Mouse (Mus musculus): ENCODE data around the gene Pygo2.

Gene Pygo2

GRCm38 (mm10) chr3:89430171-89431159 lies at the start of gene Pygo2:
Gene Pygo2 (plus strand): TSS chr3:89430214.
- peak; percentile 96 for DNase-seq (ENCODE audit: low read depth, low spot score)

GRCm38 (mm10) chr3:89380291-89380690 lies 49.7 kb upstream of the Pygo2 start:
- DNase-seq (ENCODE audit: low read depth, low spot score), result no peak

GRCm38 (mm10) chr3:89380711-89381110 lies 49.3 kb upstream of the Pygo2 start:
- no peak for DNase-seq (ENCODE audit: low read depth, low spot score)

GRCm38 (mm10) chr3:89381233-89381632 lies 48.8 kb upstream of the Pygo2 start:
- DNase-seq (ENCODE audit: low read depth, low spot score), result no peak

- DNase-seq (ENCODE audit: low read depth, low spot score), result no peak
Observed at GRCm38 (mm10) chr3:89382033-89382882, 47.8 kb upstream of the Pygo2 start.

- DNase-seq (ENCODE audit: low read depth, low spot score), result no peak
Observed at GRCm38 (mm10) chr3:89382950-89383349, 47.1 kb upstream of the Pygo2 start.

- no peak for DNase-seq (ENCODE audit: low read depth, low spot score)
Observed at GRCm38 (mm10) chr3:89383651-89384255, 46.3 kb upstream of the Pygo2 start.

GRCm38 (mm10) chr3:89384331-89385076 lies 45.5 kb upstream of the Pygo2 start:
- no peak for DNase-seq (ENCODE audit: low read depth, low spot score)

GRCm38 (mm10) chr3:89385451-89385850 lies 44.6 kb upstream of the Pygo2 start:
- no peak for DNase-seq (ENCODE audit: low read depth, low spot score)

GRCm38 (mm10) chr3:89386438-89387420 lies 43.3 kb upstream of the Pygo2 start:
- DNase-seq (ENCODE audit: low read depth, low spot score), result no peak

GRCm38 (mm10) chr3:89387632-89388031 lies 42.4 kb upstream of the Pygo2 start:
- DNase-seq (ENCODE audit: low read depth, low spot score), result no peak

- DNase-seq (ENCODE audit: low read depth, low spot score), result no peak
Observed at GRCm38 (mm10) chr3:89388134-89388881, 41.7 kb upstream of the Pygo2 start.

- peak; percentile 46 for DNase-seq (ENCODE audit: low read depth, low spot score)
Observed at GRCm38 (mm10) chr3:89388901-89389740, 40.9 kb upstream of the Pygo2 start.

GRCm38 (mm10) chr3:89390111-89390515 lies 39.9 kb upstream of the Pygo2 start:
- peak; percentile 72 for DNase-seq (ENCODE audit: low read depth, low spot score)

- peak; percentile 64 for DNase-seq (ENCODE audit: low read depth, low spot score)
Observed at GRCm38 (mm10) chr3:89390699-89391662, 39.0 kb upstream of the Pygo2 start.

GRCm38 (mm10) chr3:89391663-89392511 lies 38.1 kb upstream of the Pygo2 start:
- peak; percentile 83 for DNase-seq (ENCODE audit: low read depth, low spot score)
